Mouse (Mus musculus) macrophage (primary cell): ENCODE measurements around the gene Grb14. TPM values are rescaled to one million over a fixed set of nuclear protein-coding genes. Genes with fewer than 3 reads are reported as not detected.

ENCODE experiments used
- H3K27ac ChIP-seq: fragments of 350-480 bp; formaldehyde crosslinking; 2 replicates; pipeline ENCODE4 v1.9.0; 2021
- H3K36me3 ChIP-seq: fragments of 350-480 bp; formaldehyde crosslinking; 2 replicates; pipeline ENCODE4 v1.9.0; 2021; ENCODE audit errors: inconsistent target
- H3K4me3 ChIP-seq: fragments of 350-480 bp; formaldehyde crosslinking; 2 replicates; pipeline ENCODE4 v1.9.0; 2021; ENCODE audit errors: inconsistent target
- H3K79me2 ChIP-seq: fragments of 350-480 bp; formaldehyde crosslinking; 2 replicates; pipeline ENCODE4 v1.9.0; 2021; ENCODE audit errors: inconsistent target
- WGBS: methylation state at CpG from one replicate; pipeline ENCODE4 v1.1.7; 2026; ENCODE audit warnings: inconsistent platforms; ENCODE audit not compliant: missing documents; 5-methylcytosine and 5-hydroxymethylcytosine counted together
- polyA plus RNA-seq: library from polyadenylated mRNA; stranded (reverse); fragments of 250-400 nt; gene quantifications from 3 replicates; pipeline ENCODE4 v1.2.4, GENCODE M21; 2018; ENCODE audit warnings: inconsistent platforms

Gene Grb14
- polyA plus RNA-seq, 1 experiment from 2014 or later, result not detected

- H3K79me2 ChIP-seq, result no peaks in the 10 kb centered on the region
- H3K4me3 ChIP-seq, result no peak overlapping the region
- no peak overlapping the region for H3K27ac ChIP-seq
- no peaks in the 10 kb centered on the region for H3K36me3 ChIP-seq
- 34% methylated on average over 5 of the region's 5 CpGs for WGBS
Observed at GRCm38 (mm10) chr2:64965227-64965864, 59.4 kb downstream of the Grb14 start.

GRCm38 (mm10) chr2:64962196-64962595 is 62.6 kb downstream of the Grb14 start:
- no peak overlapping the region for H3K4me3 ChIP-seq
- WGBS, result 81% methylated on average over 4 of the region's 4 CpGs
- no peaks in the 10 kb centered on the region for H3K79me2 ChIP-seq
- H3K27ac ChIP-seq, result no peak overlapping the region
- no peaks in the 10 kb centered on the region for H3K36me3 ChIP-seq

- H3K36me3 ChIP-seq, result no peaks in the 10 kb centered on the region
- no peaks in the 10 kb centered on the region for H3K79me2 ChIP-seq
- WGBS, result 89% methylated on average over 3 of the region's 3 CpGs
- H3K4me3 ChIP-seq, result no peak overlapping the region
- no peak overlapping the region for H3K27ac ChIP-seq
Observed at GRCm38 (mm10) chr2:64961381-64961780, 63.4 kb downstream of the Grb14 start.

- Histone ChIP-seq H3K27ac (no peak overlapping the region), H3K79me2 (no peaks in the 10 kb centered on the region), H3K36me3 (no peaks in the 10 kb centered on the region), H3K4me3 (no peak overlapping the region)
- 83% methylated on average over 4 of the region's 4 CpGs for WGBS
Observed at GRCm38 (mm10) chr2:64959657-64960056, 65.1 kb downstream of the Grb14 start.

GRCm38 (mm10) chr2:64955441-64955840 is 69.3 kb downstream of the Grb14 start:
- no peaks in the 10 kb centered on the region for H3K79me2 ChIP-seq
- H3K27ac ChIP-seq, result no peak overlapping the region
- no peak overlapping the region for H3K4me3 ChIP-seq
- WGBS, result 50% methylated on average over 1 of the region's 1 CpGs
- no peaks in the 10 kb centered on the region for H3K36me3 ChIP-seq

GRCm38 (mm10) chr2:64949210-64949609 is 75.6 kb downstream of the Grb14 start:
- WGBS, result 76% methylated on average over 2 of the region's 2 CpGs
- H3K79me2 ChIP-seq, result no peaks in the 10 kb centered on the region
- H3K4me3 ChIP-seq, result no peak overlapping the region
- no peak overlapping the region for H3K27ac ChIP-seq
- H3K36me3 ChIP-seq, result no peaks in the 10 kb centered on the region

- Histone ChIP-seq H3K27ac (no peak overlapping the region), H3K79me2 (no peaks in the 10 kb centered on the region), H3K36me3 (no peaks in the 10 kb centered on the region), H3K4me3 (no peak overlapping the region)
- 86% methylated on average over 11 of the region's 12 CpGs for WGBS
Observed at GRCm38 (mm10) chr2:64948418-64949169, 76.2 kb downstream of the Grb14 start.

- Histone ChIP-seq H3K79me2 (no peaks in the 10 kb centered on the region), H3K4me3 (no peak overlapping the region), H3K36me3 (no peaks in the 10 kb centered on the region), H3K27ac (no peak overlapping the region)
- 78% methylated on average over 3 of the region's 3 CpGs for WGBS
Observed at GRCm38 (mm10) chr2:64947484-64947883, 77.3 kb downstream of the Grb14 start.

- H3K79me2 ChIP-seq, result no peaks in the 10 kb centered on the region
- WGBS, result 84% methylated on average over 5 of the region's 5 CpGs
- no peak overlapping the region for H3K27ac ChIP-seq
- no peaks in the 10 kb centered on the region for H3K36me3 ChIP-seq
- no peak overlapping the region for H3K4me3 ChIP-seq
Observed at GRCm38 (mm10) chr2:64920879-64921278, 103.9 kb downstream of the Grb14 start.

GRCm38 (mm10) chr2:64915448-64915847 is 109.3 kb downstream of the Grb14 start:
- no peak overlapping the region for H3K27ac ChIP-seq
- H3K4me3 ChIP-seq, result no peak overlapping the region
- H3K36me3 ChIP-seq, result no peaks in the 10 kb centered on the region
- 69% methylated on average over 6 of the region's 6 CpGs for WGBS
- H3K79me2 ChIP-seq, result no peaks in the 10 kb centered on the region

- Histone ChIP-seq H3K36me3 (no peaks in the 10 kb centered on the region), H3K4me3 (no peak overlapping the region), H3K79me2 (no peaks in the 10 kb centered on the region), H3K27ac (no peak overlapping the region)
- 80% methylated on average over 5 of the region's 5 CpGs for WGBS
Observed at GRCm38 (mm10) chr2:64904877-64905276, 119.9 kb downstream of the Grb14 start.

- Histone ChIP-seq H3K79me2 (no peaks in the 10 kb centered on the region), H3K27ac (no peak overlapping the region), H3K4me3 (no peak overlapping the region), H3K36me3 (no peaks in the 10 kb centered on the region)
- WGBS, result 93% methylated on average over 5 of the region's 5 CpGs
Observed at GRCm38 (mm10) chr2:64897844-64898243, 126.9 kb downstream of the Grb14 start.

- H3K79me2 ChIP-seq, result no peaks in the 10 kb centered on the region
- H3K27ac ChIP-seq, result no peak overlapping the region
- WGBS, result 71% methylated on average over 7 of the region's 7 CpGs
Observed at GRCm38 (mm10) chr2:64893233-64893632, 131.6 kb downstream of the Grb14 start.

GRCm38 (mm10) chr2:64887098-64887757 is 137.6 kb downstream of the Grb14 start:
- no peaks in the 10 kb centered on the region for H3K79me2 ChIP-seq
- H3K4me3 ChIP-seq, result no peak overlapping the region
- WGBS, result 71% methylated on average over 6 of the region's 6 CpGs
- no peak overlapping the region for H3K27ac ChIP-seq
- no peaks in the 10 kb centered on the region for H3K36me3 ChIP-seq

More at GRCm38 (mm10) chr2:64893233-64893632, 131.6 kb downstream of the Grb14 start:
- Histone ChIP-seq H3K36me3 (no peaks in the 10 kb centered on the region), H3K4me3 (no peak overlapping the region)

GRCm38 (mm10) chr2:64885696-64886095 is 139.1 kb downstream of the Grb14 start:
- H3K36me3 ChIP-seq, result no peaks in the 10 kb centered on the region
- no peak overlapping the region for H3K4me3 ChIP-seq
- no peak overlapping the region for H3K27ac ChIP-seq
- WGBS, result 65% methylated on average over 5 of the region's 5 CpGs
- H3K79me2 ChIP-seq, result no peaks in the 10 kb centered on the region
